Mouse (Mus musculus) small intestine, adult 2 months (tissue): ENCODE results near the gene Cdk12. TPM values are rescaled to one million over a fixed set of nuclear protein-coding genes. Genes with fewer than 3 reads are reported as not detected.

Source experiments
- H3K27ac ChIP-seq: fragments of 200-500 bp; 2 replicates; pipeline ENCODE4 v1.5.1; 2012; ENCODE audit warnings: low read depth, low read length, control low read depth, inconsistent platforms; ENCODE audit not compliant: insufficient read depth
- H3K27me3 ChIP-seq: fragments of 200-500 bp; 2 replicates; pipeline ENCODE4 v1.6.1; 2012; ENCODE audit warnings: mild to moderate bottlenecking, moderate library complexity, low read length, inconsistent platforms; ENCODE audit not compliant: control insufficient read depth, insufficient read depth
- H3K36me3 ChIP-seq: fragments of 200-500 bp; 2 replicates; pipeline ENCODE4 v1.6.1; 2012; ENCODE audit warnings: mild to moderate bottlenecking, low read length, control low read depth, inconsistent platforms; ENCODE audit not compliant: control insufficient read depth, insufficient read depth
- H3K4me1 ChIP-seq: fragments of 200-500 bp; 2 replicates; pipeline ENCODE4 v1.6.1; 2012; ENCODE audit warnings: low read length, inconsistent platforms, mixed read lengths; ENCODE audit not compliant: control insufficient read depth, insufficient read depth, insufficient read length
- H3K4me3 ChIP-seq: fragments of 200-500 bp; 2 replicates; pipeline ENCODE4 v1.5.1; 2012; ENCODE audit warnings: low read depth, mild to moderate bottlenecking, control low read depth, inconsistent platforms, low read length, moderate library complexity
- CTCF ChIP-seq: fragments of 200-500 bp; IDR thresholded peaks from 2 replicates; pipeline ENCODE4 v1.5.1; 2012; ENCODE audit warnings: low read depth, mild to moderate bottlenecking, control low read depth, inconsistent platforms, low read length, moderate library complexity, mixed read lengths; ENCODE audit not compliant: insufficient replicate concordance, insufficient read length; ENCODE audit errors: extremely low read depth
- POLR2A ChIP-seq: fragments of 200-500 bp; IDR thresholded peaks from 2 replicates; pipeline ENCODE4 v1.6.1; 2012; ENCODE audit warnings: low read depth, mild to moderate bottlenecking, control low read depth, inconsistent platforms, low read length, moderate library complexity
- WGBS: fragments of 180-500 bp; shearing (Covaris S2); methylation state at CpG from one replicate; pipeline ENCODE4 v1.1.7; 2018; 5-methylcytosine and 5-hydroxymethylcytosine counted together
- polyA plus RNA-seq: library from polyadenylated mRNA; depleted of rRNA; stranded (reverse); fragments of >200 nt; gene quantifications from 2 replicates; pipeline ENCODE4 v1.2.3, GENCODE M21; 2012

Gene Cdk12
- polyA plus RNA-seq, 1 experiment = 8.1 TPM

GRCm38 (mm10) chr11:98322159-98322558, 119.3 kb downstream of the Cdk12 start:
- Histone ChIP-seq H3K4me1 (peaks cover 2% of the 10 kb centered on the region), H3K27ac (no peak overlapping the region), H3K4me3 (no peak overlapping the region), H3K27me3 (peaks cover 92% of the 10 kb centered on the region), H3K36me3 (no peaks in the 10 kb centered on the region)
- TF ChIP-seq CTCF = no peak
- TF ChIP-seq POLR2A = no peak
- 5% methylated on average over 1 of the region's 1 CpGs for WGBS

GRCm38 (mm10) chr11:98323136-98323866, 120.4 kb downstream of the Cdk12 start:
- TF ChIP-seq CTCF = no peak
- H3K27ac ChIP-seq = no peak overlapping the region
- no peak overlapping the region for H3K4me3 ChIP-seq
- H3K27me3 ChIP-seq = peaks cover 95% of the 10 kb centered on the region
- H3K4me1 ChIP-seq = peaks cover 13% of the 10 kb centered on the region
- H3K36me3 ChIP-seq = no peaks in the 10 kb centered on the region
- WGBS = 7% methylated on average over 10 of the region's 10 CpGs

- peaks cover 95% of the 10 kb centered on the region for H3K27me3 ChIP-seq
- WGBS = 4% methylated on average over 9 of the region's 9 CpGs
- H3K4me1 ChIP-seq = peaks cover 16% of the 10 kb centered on the region
- no peaks in the 10 kb centered on the region for H3K36me3 ChIP-seq
- H3K27ac ChIP-seq = no peak overlapping the region
- H3K4me3 ChIP-seq = no peak overlapping the region
- TF ChIP-seq POLR2A (no peak), CTCF (no peak)
Observed at GRCm38 (mm10) chr11:98323933-98324332, 121.1 kb downstream of the Cdk12 start.

GRCm38 (mm10) chr11:98325191-98325820, 122.4 kb downstream of the Cdk12 start:
- Histone ChIP-seq H3K27ac (no peak overlapping the region), H3K4me1 (peaks cover 16% of the 10 kb centered on the region), H3K4me3 (no peak overlapping the region), H3K27me3 (peaks cover 95% of the 10 kb centered on the region), H3K36me3 (no peaks in the 10 kb centered on the region)
- 8% methylated on average over 14 of the region's 14 CpGs for WGBS
- TF ChIP-seq POLR2A = no peak
- TF ChIP-seq CTCF = no peak

GRCm38 (mm10) chr11:98325821-98326218, 123.0 kb downstream of the Cdk12 start:
- 7% methylated on average over 22 of the region's 22 CpGs for WGBS
- H3K4me1 ChIP-seq = peaks cover 16% of the 10 kb centered on the region
- no peak overlapping the region for H3K4me3 ChIP-seq
- H3K27me3 ChIP-seq = peaks cover 95% of the 10 kb centered on the region
- no peaks in the 10 kb centered on the region for H3K36me3 ChIP-seq
- TF ChIP-seq POLR2A (no peak), CTCF (no peak)
- no peak overlapping the region for H3K27ac ChIP-seq

GRCm38 (mm10) chr11:98326741-98327135, 123.9 kb downstream of the Cdk12 start:
- H3K36me3 ChIP-seq = no peaks in the 10 kb centered on the region
- TF ChIP-seq POLR2A (no peak), CTCF (no peak)
- peaks cover 92% of the 10 kb centered on the region for H3K27me3 ChIP-seq
- H3K27ac ChIP-seq = no peak overlapping the region
- H3K4me3 ChIP-seq = no peak overlapping the region
- peaks cover 16% of the 10 kb centered on the region for H3K4me1 ChIP-seq
- WGBS = under 1% methylated on average over 19 of the region's 19 CpGs

GRCm38 (mm10) chr11:98327136-98328030, 124.5 kb downstream of the Cdk12 start:
- Histone ChIP-seq H3K27ac (no peak overlapping the region), H3K4me1 (peaks cover 16% of the 10 kb centered on the region), H3K36me3 (no peaks in the 10 kb centered on the region), H3K27me3 (peaks cover 89% of the 10 kb centered on the region), H3K4me3 (peak overlapping the region; percentile 46)
- TF ChIP-seq CTCF = no peak
- no peak for TF ChIP-seq POLR2A
- under 1% methylated on average over 97 of the region's 97 CpGs for WGBS
